Mouse (Mus musculus): Measurements from ENCODE around the gene Vipr2.
A peak's percentile ranks its signal among the peaks of the same experiment; 100 is the strongest.

Vipr2 gene

DNA sequence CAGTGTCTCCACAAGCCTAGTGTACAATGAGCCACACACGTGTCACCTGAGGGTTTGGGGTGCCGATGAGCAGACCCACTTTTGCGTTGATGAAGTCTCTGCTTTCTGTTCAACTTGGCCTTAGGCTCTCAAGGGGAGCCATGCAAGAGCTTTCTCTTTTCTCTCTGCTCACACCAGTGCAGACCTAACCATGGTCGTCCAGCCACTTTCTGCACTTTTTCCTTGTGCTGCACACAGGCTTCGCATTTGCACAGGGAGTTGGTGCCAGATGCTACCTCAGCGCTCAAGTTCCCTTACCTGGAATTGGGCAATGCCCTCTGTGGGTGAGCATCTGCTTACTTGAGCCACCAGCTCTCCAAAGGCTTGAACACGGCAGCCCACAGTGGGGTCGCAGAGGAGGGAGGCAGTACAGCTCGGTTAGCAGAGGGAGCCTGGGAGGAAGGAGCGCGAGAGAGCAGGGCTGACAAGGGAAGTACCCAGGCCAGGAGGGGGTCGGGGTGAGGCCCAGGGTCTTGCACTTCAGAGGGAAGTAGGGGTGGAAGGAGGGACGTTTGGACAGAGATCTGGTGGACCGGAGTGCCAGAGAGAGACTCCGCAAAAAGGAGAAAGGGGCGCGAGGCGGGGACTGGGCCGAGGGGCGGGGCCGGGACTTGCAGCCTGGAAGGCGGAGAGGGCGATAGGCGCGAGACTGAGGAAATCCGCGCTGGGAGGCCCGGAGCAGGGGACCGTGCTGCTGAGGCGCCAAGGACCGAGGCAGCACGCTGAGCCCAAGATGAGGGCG, at the start of gene Vipr2:
Gene Vipr2, plus strand, starts transcription at position 653 of the 781 bp plus-strand sequence.
- peak; percentile 79 for ATAC-seq (ENCODE audit: low TSS enrichment)

DNA sequence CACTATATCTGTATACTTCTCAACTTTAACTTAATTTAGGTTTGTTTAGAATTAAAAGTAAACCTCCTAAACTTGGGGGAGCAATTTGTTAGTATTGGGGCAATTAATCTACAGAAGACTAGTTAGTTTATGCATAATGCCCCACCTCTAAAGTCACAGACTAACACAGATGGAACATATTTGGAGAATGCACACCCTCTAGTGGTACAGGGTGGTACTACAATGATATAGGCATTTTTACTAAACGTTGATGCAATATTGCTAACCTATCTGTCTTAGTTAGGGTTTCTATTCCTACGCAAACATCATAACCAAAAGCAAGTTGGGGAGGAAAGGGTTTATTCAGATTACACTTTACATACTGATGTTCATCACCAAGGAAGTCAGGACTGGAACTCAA, 49.4 kb upstream of the Vipr2 start:
- no peak for ATAC-seq (ENCODE audit: low TSS enrichment)

DNA sequence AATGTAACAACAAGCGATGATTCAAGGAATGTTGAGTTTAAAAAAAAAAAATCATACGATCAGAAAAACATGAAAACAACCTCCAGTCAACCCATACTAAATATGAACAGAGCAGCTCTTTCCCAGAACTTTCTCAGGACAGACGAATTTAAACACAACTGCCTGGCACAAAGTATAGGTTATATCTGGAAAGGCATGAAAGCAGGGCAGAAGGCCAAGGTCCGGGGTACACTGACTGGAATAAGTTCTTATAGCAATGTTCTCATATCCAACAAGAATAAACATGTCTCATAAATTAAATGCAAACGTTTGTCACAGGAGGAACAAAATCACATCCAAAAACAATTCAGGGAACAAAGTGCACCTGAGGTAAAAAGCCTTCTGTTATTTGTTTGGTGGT, 42.2 kb upstream of the Vipr2 start:
- no peak for ATAC-seq (ENCODE audit: low TSS enrichment)

DNA sequence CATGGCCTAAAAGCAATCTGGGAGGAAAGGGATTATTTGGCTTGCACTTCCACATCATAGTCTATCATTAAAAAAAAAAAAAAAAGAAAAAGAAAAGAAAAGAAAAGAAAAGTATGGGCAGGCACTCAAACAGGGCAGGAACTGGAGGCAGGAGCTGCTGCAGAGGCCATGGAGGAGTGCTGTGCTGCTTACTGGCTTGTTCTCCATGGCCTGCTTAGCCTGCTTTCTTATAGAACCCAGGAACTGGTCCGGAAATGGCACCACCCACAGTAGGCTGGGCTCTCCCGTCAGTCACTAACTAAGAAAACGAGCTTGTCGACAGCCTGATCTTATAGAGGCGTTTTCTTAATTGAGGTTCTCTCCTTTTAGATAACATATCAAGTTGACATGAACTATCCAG, 32.7 kb upstream of the Vipr2 start:
- ATAC-seq (ENCODE audit: low TSS enrichment) = no peak

DNA sequence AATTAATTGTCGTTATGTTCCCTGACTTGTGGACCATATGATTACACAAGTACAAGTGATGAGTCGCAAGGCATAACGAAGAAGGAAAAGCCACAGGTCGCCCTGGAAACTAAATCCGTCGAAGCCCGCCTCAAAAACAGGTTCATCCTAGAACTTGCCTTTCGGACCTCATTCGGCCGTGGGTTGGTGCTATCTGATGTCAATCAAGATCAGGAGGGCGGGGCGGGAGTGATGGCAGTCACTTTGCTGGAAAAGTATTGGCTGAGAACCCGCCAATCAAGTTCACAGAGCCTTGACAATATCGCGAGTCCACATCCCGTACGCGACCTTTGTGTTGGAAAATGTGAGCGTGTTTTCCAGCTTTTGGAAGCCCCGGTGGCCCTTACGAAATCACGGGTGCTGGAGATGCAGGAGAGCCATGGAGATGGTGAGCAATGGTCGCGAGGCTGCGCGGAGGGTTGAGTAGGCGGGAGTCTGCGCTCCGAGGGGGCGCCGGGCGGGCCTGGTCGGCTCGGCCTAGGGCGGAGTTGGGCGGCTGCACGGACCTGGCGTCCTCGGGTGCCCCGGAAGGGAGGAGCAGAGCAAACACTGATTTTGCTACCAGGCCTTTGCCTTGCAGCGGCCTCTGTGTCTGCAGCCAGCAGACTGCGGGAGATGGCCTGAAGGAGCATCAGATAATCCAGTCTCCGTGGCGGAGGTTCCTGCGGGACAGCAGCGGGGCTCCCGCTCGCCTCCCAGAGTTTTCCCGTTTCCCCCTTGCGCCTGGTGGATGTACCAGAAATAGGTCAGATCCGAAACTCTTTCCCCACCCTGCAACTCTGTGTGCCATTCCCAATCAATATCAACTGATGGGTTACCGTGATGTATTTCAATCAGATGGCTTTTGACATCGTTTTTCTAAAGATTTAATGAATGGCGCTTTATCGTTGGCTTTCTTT, 29.8 kb upstream of the Vipr2 start, which contains the start of gene Zfp386:
Gene Zfp386, plus strand, starts transcription at position 285 of the 938 bp plus-strand sequence.
- peak; percentile 100 for ATAC-seq (ENCODE audit: low TSS enrichment)

DNA sequence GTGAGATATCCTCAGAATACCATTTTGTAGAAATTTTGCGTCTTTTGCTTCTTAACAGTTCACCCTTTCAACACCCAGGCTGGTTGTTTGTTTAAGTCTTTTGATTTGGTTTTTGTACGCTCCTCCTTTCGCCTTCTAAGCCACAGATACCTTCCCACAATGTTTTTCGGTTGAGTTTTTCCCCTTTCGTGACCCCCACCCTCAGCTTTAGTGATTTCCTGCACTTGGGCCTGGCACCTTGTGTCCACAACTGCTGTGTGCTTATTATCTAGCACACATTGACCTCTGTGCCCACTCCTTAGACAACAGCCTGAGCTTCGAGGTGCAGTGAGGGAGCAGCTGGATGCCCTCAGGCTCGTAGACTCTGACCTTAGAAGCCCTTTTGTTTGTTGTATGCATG, 28.8 kb upstream of the Vipr2 start:
- ATAC-seq (ENCODE audit: low TSS enrichment) = no peak

DNA sequence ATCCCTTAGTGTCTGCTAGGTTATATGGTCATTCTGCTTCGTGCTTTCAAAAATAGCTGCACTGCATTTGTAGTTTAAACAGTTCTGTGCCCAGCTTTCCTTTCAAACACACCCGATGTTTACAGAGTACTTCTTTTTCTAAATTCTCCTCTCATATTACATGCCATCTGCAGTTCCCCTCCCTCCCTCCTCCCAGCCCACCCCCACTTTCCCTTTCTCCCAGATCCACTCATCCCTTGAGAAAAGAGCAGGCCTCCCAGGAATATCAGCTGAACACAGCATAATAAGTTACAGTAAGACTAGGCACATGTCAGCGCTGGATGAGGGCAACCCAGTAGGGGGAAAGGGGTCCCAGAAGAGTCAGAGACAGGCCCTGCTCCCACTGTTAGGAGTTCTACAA, 28.3 kb upstream of the Vipr2 start:
- ATAC-seq (ENCODE audit: low TSS enrichment) = no peak

DNA sequence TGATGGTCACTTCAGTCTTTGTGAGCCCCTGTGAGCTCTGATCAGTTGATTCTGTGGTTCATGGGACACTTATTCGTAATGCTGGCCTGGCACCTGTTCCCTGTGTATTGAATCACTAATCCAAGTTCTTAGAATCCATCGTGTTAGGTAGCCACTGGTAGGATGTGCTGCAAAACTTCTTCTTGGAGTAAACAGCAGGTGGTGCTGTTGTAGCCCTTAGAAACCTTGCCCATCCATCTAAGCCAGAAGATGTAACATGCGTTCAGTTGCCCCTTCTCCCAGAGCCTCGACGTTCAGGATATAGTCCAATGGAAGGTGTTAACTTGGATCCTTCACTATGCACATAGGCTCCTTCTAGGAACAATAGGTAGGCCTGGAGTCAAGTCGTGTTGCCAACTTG, 27.8 kb upstream of the Vipr2 start:
- no peak for ATAC-seq (ENCODE audit: low TSS enrichment)

DNA sequence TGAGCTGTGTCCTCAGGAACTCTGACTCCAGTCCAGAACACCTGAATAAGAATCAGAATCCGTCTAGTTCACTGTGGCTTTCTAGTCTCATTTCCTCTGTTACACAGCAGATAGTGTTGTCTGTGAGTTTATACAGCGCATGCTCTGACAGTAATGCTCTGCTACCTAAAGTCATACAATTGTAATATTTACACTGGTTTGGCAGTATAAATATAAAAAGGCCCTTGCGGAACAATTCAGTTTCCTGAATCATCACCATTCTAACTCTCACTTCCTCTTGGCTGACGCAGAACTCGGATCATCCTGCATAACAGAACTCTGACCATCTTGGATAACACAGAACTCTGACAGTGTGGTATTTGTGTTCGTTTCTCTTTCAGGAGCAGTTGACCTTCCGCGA, 23.2 kb upstream of the Vipr2 start:
- ATAC-seq (ENCODE audit: low TSS enrichment) = no peak

DNA sequence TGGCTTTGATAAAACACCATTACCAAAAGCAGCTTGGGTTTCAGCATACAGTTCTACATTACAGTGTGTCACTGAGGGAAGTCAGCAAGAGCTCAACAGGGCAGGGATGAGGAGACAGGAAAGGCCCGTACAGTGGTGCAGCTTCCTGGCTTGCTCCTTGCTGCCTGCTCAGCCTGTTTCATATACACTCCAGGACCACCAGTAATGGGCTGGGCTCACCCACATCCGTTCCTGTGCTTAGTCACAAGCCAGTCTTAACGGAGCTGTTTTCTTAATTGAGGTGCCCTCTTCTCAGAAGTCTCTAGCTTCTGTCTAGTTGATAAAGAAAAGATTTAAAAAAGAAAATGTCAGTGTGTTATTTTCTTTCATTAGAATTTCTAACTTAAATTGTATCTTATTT, 21.4 kb upstream of the Vipr2 start:
- no peak for ATAC-seq (ENCODE audit: low TSS enrichment)

DNA sequence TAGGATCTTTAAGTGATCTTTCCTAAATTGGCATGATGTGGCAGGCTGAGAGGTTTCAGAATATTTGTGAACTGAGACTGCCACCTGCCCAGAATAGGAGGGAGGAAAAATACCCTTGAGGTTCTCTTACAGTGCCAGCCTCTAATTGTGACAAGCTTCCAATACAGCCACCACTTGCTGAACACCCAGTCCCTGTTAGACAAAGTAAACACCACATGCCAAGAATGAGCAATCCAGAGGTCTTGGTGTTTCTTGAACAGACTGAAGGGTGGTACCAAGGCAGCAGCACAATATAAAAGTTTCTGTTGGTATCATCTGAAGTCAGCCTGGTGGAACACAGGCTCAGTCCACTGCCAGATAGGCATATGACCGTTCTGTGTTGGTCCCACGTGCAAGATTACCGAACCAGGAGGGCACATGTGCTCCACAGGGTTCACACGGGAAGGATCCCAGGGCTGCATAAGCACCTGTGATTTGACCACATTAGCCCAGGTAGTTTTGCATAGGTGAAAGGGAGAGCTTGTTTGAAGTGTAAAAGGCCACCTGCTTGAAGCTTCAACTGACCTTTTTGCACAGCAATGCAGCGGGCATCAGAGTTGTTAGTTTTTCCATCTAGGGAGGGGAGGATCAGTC, 15.8 kb upstream of the Vipr2 start:
- no peak for ATAC-seq (ENCODE audit: low TSS enrichment)

DNA sequence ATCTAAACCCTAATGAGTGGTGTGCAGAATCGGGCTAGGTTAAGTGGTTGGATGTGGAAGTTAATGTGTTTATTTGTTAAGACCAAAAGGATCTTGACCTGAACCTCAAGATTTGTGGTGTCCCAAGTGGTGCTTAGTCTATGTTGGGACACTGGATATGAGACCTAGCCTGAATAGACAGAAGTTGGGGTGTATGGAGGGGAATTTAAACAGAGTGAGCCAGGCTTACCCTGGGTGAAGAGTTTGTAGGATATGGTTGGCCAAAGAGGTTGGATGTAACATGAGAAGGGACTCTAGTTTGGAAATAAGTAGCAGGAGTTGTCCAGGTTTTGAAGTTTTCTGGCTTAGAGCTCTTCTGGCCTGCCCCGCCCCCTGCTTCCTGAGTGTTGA, 15.3 kb upstream of the Vipr2 start:
- ATAC-seq (ENCODE audit: low TSS enrichment) = no peak

DNA sequence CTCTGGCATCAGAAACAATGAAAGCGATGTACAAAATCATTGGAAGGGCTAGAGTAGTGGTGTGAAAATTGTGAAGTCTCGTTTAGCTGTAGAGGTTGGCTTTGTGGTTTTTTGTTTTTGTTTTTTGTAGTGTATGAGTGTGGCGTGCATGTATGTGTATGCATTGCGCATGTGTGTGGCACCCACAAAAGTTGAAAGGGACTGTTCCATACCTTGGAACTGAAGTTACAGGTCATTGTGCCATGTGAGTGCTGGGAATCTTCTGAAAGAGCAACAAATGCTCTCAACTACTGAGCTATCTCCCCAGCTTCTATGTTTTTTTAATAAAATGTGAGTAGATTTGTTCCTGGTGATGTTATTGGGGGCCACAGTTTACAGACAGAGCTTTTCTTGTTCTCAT, 14.5 kb upstream of the Vipr2 start:
- ATAC-seq (ENCODE audit: low TSS enrichment) = no peak

DNA sequence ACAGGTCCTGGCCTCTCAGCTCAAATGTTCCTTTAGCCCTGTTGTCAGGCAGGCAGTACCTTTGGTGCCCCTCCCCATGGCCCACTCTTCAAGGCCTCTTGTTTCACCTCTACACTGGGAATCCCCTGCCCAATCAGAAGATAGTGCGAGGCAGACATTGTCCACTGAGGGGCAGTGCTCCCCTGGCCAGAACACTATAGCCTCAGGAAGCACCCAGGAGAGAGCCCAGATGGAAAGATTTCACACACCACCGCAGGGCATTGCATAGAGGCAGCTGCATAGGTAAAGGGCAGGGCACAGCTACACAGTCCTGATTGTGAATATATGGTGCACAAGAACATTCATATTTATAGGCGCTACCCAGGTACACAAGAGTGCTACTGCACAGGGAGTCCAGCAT, 6.5 kb upstream of the Vipr2 start:
- ATAC-seq (ENCODE audit: low TSS enrichment) = peak; percentile 80

DNA sequence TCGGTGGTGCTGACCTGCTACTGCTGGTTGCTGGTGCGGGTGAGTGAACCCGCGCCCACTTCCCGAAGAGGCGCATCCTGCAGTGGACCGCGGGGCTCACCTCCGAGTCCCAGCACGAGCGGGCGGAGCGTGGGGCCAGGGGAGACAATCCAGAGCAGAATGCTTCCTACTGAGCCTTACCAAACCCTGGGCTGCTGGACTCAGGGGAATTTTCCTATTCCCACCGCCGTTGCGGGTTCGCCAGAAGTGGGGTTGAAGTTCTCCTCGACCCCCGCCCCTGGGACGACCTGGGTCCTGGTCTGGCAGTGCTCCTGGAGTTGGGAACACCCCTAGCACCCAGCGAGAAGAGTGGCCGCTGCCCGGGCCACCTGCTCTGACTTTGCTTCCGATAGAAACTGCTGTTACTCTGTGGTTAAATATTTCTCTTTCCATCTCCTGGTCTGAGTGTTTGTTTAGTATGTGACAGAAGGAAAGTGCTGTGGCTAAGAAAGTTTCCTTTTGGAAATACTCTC, 385 bp downstream of the Vipr2 start:
- ATAC-seq (ENCODE audit: low TSS enrichment) = no peak

DNA sequence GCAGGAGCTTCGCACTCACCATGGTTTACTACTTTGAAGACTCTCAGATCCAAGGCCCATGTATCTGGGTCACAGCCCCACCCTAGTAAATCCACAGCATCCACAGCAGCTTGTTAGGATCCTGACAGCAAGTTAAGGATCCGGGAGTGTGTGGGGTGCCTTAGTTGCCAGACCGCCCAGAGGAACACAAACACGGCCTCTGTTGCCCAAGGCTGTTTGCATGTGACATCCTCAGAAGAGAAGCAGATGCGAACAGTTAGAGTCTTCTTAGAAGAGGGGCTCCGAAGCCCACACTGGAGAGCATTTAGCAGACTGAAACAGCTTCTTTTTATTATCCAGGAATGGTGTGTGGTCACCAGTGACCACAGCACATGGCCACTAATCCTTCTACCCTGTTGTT, 5.6 kb downstream of the Vipr2 start:
- no peak for ATAC-seq (ENCODE audit: low TSS enrichment)

DNA sequence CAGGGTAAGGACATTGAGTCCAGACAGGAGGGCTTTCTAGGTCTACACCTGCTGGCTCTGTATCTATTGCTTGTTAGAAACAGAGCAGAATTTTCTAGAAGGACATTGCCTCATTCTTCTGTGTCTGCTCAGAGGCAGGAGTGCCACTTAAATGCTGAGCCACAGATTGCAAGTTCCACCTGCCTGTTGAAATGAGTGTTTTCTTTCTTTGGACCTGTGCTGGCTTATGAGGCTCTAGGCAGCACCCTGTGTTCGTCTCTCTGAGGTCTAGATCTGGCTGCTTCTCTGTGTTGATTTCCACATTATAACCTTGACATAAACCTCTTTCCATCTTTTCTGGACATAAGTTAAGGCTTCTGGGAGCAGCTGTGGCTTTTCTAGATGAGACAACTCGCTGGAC, 6.8 kb downstream of the Vipr2 start:
- no peak for ATAC-seq (ENCODE audit: low TSS enrichment)

DNA sequence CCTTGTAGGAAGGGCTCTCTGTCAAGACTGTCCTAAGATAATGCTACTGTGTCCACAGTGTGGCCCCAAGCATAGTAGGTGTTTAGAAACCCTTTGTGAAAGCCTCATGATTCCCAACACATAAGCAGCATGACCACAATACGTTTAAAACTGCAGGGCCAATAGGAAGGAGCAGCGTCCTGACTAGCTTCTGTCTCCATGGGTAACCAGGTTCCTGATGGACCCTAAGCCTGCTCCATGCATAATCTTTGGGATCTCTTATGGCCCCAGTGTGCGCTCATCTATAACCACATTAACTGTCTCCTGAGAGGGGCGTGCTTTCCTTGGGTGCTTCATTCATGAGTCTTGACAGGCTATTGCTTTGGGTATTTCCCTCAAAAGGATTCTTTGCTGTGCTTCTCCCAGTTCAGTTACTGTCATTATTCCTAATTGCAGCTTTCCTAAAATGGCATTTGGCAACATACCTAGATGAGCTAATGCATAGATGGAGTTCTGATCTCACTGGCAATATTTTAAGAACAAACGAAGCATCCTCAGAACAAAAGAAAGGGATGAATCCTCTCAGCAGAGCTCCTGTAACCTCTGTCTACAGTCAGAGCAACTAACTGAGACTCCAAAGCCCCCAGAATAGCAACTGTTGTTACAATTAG, 9.6 kb downstream of the Vipr2 start:
- no peak for ATAC-seq (ENCODE audit: low TSS enrichment)

DNA sequence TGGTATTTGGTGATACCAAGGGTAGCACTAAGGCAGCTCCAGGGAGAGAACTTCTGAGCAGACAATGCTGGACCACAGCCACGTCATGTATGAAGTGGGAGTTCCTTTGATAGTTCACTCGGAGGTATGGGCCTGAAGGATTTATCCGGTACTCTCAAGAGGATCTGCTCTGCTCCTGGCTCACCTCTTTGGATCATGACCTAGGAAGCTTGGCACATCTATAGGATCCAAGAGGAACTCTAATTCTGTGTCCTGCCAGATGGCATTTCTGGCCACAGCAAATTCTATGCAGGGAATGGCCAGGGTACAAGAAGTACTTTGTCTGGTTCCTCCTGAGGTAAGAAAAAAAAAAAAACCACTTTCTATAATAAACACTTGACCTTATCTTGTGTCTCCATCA, 12.3 kb downstream of the Vipr2 start:
- no peak for ATAC-seq (ENCODE audit: low TSS enrichment)

DNA sequence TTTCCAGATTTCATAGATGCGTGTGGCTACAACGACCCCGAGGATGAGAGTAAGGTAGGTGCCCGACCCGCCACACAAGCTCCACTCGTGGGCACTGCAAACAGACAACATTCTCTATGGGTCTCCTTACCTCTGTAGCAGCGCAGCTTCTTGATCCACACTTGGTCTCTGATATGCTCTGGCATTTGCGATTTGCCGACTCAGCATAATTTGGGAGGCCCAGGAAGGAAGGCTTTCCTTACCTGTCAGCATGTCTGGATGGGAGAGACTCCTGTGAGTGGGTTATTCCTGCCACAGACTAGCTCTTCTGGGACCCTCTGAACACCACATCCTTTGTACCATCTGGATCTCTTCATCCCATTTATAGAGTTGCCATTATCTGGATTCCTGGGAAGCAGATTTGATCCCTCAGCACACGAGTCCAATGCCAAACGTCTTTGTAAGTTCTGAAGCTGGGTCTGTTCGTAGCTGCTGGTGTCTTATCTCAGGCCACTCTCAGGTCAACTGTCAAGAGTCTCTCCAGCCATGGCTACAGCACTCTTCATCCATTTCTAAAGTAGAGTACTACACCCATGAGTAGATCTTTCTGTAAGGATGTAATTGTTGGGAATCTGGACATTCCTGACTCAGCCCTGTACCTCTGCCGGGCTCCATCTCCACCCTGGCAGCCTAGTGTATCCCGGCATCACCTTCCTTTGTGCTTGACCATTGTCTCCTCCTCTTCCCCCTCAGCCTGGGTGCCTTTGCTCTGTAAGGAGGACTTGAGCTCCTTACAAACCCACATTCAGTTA, 17.4 kb downstream of the Vipr2 start:
- ATAC-seq (ENCODE audit: low TSS enrichment) = no peak

DNA sequence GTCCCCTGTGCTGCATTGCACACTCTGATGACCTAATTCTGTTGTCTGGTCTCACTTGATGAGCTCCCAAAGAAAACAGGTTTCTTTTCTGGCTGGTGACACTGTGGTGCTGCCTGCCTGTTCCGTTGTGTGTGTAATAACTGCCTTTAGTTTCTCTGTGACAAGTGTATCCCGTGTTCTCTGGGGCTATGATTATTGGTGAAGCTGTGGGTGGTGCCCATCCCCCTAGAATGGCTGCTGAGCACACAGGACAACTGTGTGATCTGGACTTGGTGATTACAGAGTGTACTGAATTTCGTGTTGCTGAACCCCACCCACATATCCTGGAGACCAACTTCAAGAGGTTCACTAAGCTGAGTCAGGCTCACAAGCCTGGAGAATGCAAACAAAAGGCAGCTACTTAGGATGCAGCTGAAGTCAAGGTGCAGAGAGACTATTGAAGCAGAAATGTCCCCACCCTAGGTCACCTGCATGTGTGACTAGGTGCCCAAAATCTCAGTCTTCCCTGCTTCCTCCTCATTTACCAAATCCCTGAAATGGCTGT, 18.9 kb downstream of the Vipr2 start:
- ATAC-seq (ENCODE audit: low TSS enrichment) = no peak
